In the genomic region with DNA sequence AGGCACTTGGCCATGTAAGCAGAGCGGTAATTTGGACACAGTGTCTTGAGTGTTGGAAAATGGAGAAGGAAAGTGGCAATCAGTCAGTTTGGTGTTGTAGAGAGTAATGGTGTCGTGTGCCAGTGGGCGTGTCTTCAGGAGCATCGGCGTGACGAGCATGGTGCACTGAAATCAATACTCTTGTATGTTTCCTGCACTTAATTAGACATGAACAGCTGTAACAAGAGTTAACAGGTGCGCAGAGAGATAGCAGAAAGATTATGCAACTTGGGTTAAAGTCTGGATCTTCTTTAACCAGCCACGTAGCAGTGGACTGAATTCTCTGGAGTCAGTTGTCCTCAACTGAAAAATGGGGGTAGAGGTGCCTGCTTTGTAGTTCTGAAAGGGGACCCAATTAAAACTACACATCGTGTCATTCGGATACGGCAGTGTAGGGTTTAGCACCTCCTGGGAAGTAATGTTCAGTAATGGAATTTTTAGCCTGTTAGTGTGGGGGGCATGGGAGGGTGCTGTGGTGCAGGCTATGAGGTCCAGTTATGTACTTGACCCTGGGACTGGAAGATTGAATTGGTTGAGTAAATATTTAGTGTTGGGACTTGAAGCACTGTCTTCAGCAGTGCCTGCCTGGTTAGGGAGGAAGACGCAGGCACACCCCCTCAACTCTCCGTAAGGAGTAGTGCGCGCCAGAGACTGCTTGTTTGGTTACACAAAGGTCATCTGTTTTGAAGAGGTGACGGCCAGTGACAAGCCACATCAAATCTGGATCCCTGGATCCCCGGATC, we compare ENCODE assay signal across 18 mouse cellular contexts. TPM values are rescaled to one million over a fixed set of nuclear protein-coding genes. Genes with fewer than 3 reads are reported as not detected.
A peak's percentile ranks its signal among the peaks of the same experiment; 100 is the strongest.
DNase-seq lines count a peak whose midpoint lies in the region; ATAC-seq and TF ChIP-seq lines count a peak whose summit lies in the region.
"Had no signal": no experiment of that assay in that cellular context is flagged by ENCODE, and none has a peak within 500 bp of the region (broad histone marks: within the 10 kb centered on the region; RNA-seq: fewer than 3 reads in every experiment).

No protein-coding gene starts in this region.

- no peak for TF ChIP-seq POLR2A in kidney, adult 2 months (IDR thresholded peaks at IDR 0.05; ENCODE audit: low read depth, low read length)
- TF ChIP-seq POLR2A in small intestine, adult 2 months (IDR thresholded peaks at IDR 0.05; ENCODE audit: low read depth, low read length) = no peak

- 0 out of 2 replicates have a peak overlapping the region, but pooled peaks have one; percentile 15 for H3K4me2 ChIP-seq in liver, embryonic 15.5 days
- H3K4me2 ChIP-seq: hindbrain, embryonic 12.5 days; limb, embryonic 15.5 days; midbrain, embryonic 12.5 days had no signal

- H3K4me3 ChIP-seq in kidney, adult 2 months (ENCODE audit: insufficient read depth, low read depth, low read length) = no peak overlapping the region
- H3K4me3 ChIP-seq in liver, embryonic 15.5 days (replicated peaks) = no peak overlapping the region
- H3K4me3 ChIP-seq in small intestine, adult 2 months (ENCODE audit: low read depth, low read length) = no peak overlapping the region
- H3K4me3 ChIP-seq: forebrain, embryonic 10.5 days; hindbrain, embryonic 12.5 days; layer of hippocampus, adult 2 months; limb, embryonic 15.5 days; midbrain, embryonic 12.5 days had no signal

- TF ChIP-seq CTCF in kidney, adult 2 months (conservative IDR thresholded peaks at IDR 0.05; ENCODE audit: insufficient read depth, insufficient read length, low read depth, low read length) = no peak
- no peak for TF ChIP-seq CTCF in small intestine, adult 2 months (IDR thresholded peaks at IDR 0.05; ENCODE audit: extremely low read depth, insufficient read length, insufficient replicate concordance, low read depth, low read length)

- H3K27ac ChIP-seq in kidney, adult 2 months (ENCODE audit: insufficient read depth, low read depth, low read length) = no peak overlapping the region
- H3K27ac ChIP-seq in liver, embryonic 15.5 days (replicated peaks) = no peak overlapping the region
- peak overlapping the region; percentile 22 for H3K27ac ChIP-seq in small intestine, adult 2 months (ENCODE audit: insufficient read depth, low read depth, low read length)
- H3K27ac ChIP-seq: hindbrain, embryonic 12.5 days; layer of hippocampus, adult 2 months; limb, embryonic 15.5 days; midbrain, embryonic 12.5 days had no signal

- 67% methylated on average over 17 of the region's 17 CpGs for WGBS in kidney, adult 2 months
- 54% methylated on average over 17 of the region's 17 CpGs for WGBS in liver, embryonic 15.5 days (ENCODE audit: insufficient replicate concordance)
- 30% methylated on average over 17 of the region's 17 CpGs for WGBS in small intestine, adult 2 months

- no peak for ATAC-seq in liver, embryonic 15.5 days (ENCODE audit: insufficient read depth)
- ATAC-seq in granulocyte monocyte progenitor cell, adult 5-6 weeks (replicated peaks; ENCODE audit: poor library complexity, severe bottlenecking) = 0 out of 2 replicates have a peak, but pooled peaks have one; percentile 13
- ATAC-seq: forebrain, postnatal 0 days; Patski had no signal

- peak; percentile 26 for DNase-seq in kidney, adult 2 months
- DNase-seq in kidney, postnatal 25 days = no peak
- no peak for DNase-seq in liver
- no peak for DNase-seq in gastrocnemius, postnatal 4 days (ENCODE audit: low spot score in 2 of 2)
- DNase-seq: adrenal gland, adult 8-10 months; cerebellum, adult 8-10 months; forebrain, postnatal 0 days; spleen, adult 18-20 months; thymus, adult 2 months had no signal

- peaks cover 10% of the 10 kb centered on the region for H3K4me1 ChIP-seq in kidney, adult 2 months (ENCODE audit: control insufficient read depth, insufficient read depth, low read length)
- H3K4me1 ChIP-seq in liver, embryonic 15.5 days (replicated peaks) = peaks cover 41% of the 10 kb centered on the region
- peaks cover 42% of the 10 kb centered on the region for H3K4me1 ChIP-seq in small intestine, adult 2 months (ENCODE audit: control insufficient read depth, insufficient read depth, insufficient read length, low read length)

- H3K9me3 ChIP-seq in liver, embryonic 15.5 days (replicated peaks) = no peaks in the 10 kb centered on the region
- H3K9me3 ChIP-seq: forebrain, embryonic 10.5 days; hindbrain, embryonic 12.5 days; limb, embryonic 15.5 days; midbrain, embryonic 12.5 days had no signal

- no peaks in the 10 kb centered on the region for H3K36me3 ChIP-seq in kidney, adult 2 months (ENCODE audit: control insufficient read depth, insufficient read depth, low read length)
- no peaks in the 10 kb centered on the region for H3K36me3 ChIP-seq in liver, embryonic 15.5 days (replicated peaks)
- no peaks in the 10 kb centered on the region for H3K36me3 ChIP-seq in small intestine, adult 2 months (ENCODE audit: control insufficient read depth, insufficient read depth, low read length)
- H3K36me3 ChIP-seq: forebrain, embryonic 10.5 days; hindbrain, embryonic 12.5 days; limb, embryonic 15.5 days; midbrain, embryonic 12.5 days had no signal

- no peaks in the 10 kb centered on the region for H3K27me3 ChIP-seq in kidney, adult 2 months (replicated peaks; ENCODE audit: control insufficient read depth, insufficient read depth, low read length)
- H3K27me3 ChIP-seq in liver, embryonic 15.5 days = no peaks in the 10 kb centered on the region
- no peaks in the 10 kb centered on the region for H3K27me3 ChIP-seq in small intestine, adult 2 months (ENCODE audit: control insufficient read depth, insufficient read depth, low read length)
- H3K27me3 ChIP-seq: hindbrain, embryonic 12.5 days; limb, embryonic 15.5 days; midbrain, embryonic 12.5 days; Patski had no signal

- H3K9ac ChIP-seq in liver, embryonic 15.5 days = no peak overlapping the region
- H3K9ac ChIP-seq: forebrain, postnatal 0 days; hindbrain, embryonic 12.5 days; limb, embryonic 15.5 days; midbrain, embryonic 12.5 days had no signal

RNA-seq across cellular contexts. Expression of gene Cers6, which starts 9.9 kb away (rescaled TPM):
- polyA plus RNA-seq in kidney, adult 2 months (2012; rRNA removed) = 11.1 and 12.1 TPM in 2 replicates
- polyA plus RNA-seq in liver, embryonic 15.5 days (2015; fragmentation: Nextera tagmentation; extraction: Ambion mirVana) = 8.4 and 10.9 TPM in 2 replicates
- total RNA-seq in granulocyte monocyte progenitor cell, adult 5-6 weeks (2014; fragmentation: Nextera tagmentation) = 88.6 and 93.7 TPM in 2 replicates
- 39.2 and 39.3 TPM in 2 replicates for total RNA-seq in granulocyte monocyte progenitor cell, adult 5-6 weeks (2017)
- polyA plus RNA-seq in small intestine, adult 2 months (2012; rRNA removed) = 9.7 and 19.4 TPM in 2 replicates
- 10 to 100 TPM; 11.4 to 11.7 TPM for total RNA-seq in gastrocnemius, postnatal 4 days (2021)
